33 mouse cellular contexts compared by ENCODE assay signal in the genomic region with DNA sequence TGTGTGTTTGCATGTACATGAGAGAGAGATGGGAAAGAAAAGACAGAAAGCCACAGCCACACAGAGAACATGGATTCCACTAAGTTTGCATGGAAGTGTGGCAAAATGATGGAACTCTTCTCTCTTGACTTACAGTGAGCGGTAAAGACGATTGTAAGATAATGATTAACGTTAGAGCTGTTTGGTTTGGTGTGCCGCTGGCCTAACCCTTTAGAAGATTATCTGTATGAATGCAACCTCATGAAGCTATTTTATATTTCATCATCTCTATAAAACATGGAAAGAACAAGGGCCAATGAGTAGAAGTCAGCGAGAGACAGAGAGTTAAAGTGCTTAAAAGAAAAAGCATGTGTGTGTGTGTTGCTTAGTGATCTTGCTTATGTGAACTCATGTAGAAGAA. TPM values are rescaled to one million over a fixed set of nuclear protein-coding genes. Genes with fewer than 3 reads are reported as not detected.
"Had no signal": no experiment of that assay in that cellular context is flagged by ENCODE, and none has a peak within 500 bp of the region (broad histone marks: within the 10 kb centered on the region; RNA-seq: fewer than 3 reads in every experiment).

No protein-coding gene starts in this region.

- H3K4me3 ChIP-seq: limb, embryonic 10.5 days; limb, embryonic 12.5 days; limb, embryonic 13.5 days; limb, embryonic 15.5 days; liver, embryonic 12.5 days; liver, embryonic 13.5 days; liver, embryonic 15.5 days; lung, embryonic 15.5 days; megakaryocyte, embryonic 14.5 days; midbrain, embryonic 10.5 days; midbrain, embryonic 12.5 days; midbrain, embryonic 13.5 days; midbrain, embryonic 15.5 days; myocyte; neural tube, embryonic 12.5 days had no signal

- H3K4me1 ChIP-seq: limb, embryonic 13.5 days; limb, embryonic 15.5 days; liver, embryonic 12.5 days; liver, embryonic 13.5 days; liver, embryonic 15.5 days; megakaryocyte, embryonic 14.5 days; midbrain, embryonic 12.5 days; midbrain, embryonic 13.5 days; midbrain, embryonic 15.5 days; neural tube, embryonic 12.5 days had no signal

- H3K4me2 ChIP-seq: limb, embryonic 12.5 days; limb, embryonic 13.5 days; limb, embryonic 15.5 days; liver, embryonic 11.5 days; liver, embryonic 12.5 days; liver, embryonic 13.5 days; liver, embryonic 15.5 days; lung, embryonic 14.5 days; lung, embryonic 15.5 days; midbrain, embryonic 11.5 days; midbrain, embryonic 12.5 days; midbrain, embryonic 13.5 days; midbrain, embryonic 15.5 days; neural tube, embryonic 12.5 days had no signal

- DNase-seq: left cerebral cortex, postnatal 4 days; liver; liver, embryonic 13.5 days; liver, postnatal 0 days; lung, adult 18-20 months; lung, adult 2 months; lung, embryonic 14.5 days; lung, postnatal 10 days; lung, postnatal 14 days; lung, postnatal 36 days; lung, postnatal 4 days; midbrain, embryonic 14.5 days had no signal

- H3K9me3 ChIP-seq: limb, embryonic 10.5 days; limb, embryonic 12.5 days; limb, embryonic 13.5 days; limb, embryonic 15.5 days; liver, embryonic 12.5 days; liver, embryonic 13.5 days; liver, embryonic 15.5 days; lung, embryonic 15.5 days; midbrain, embryonic 10.5 days; midbrain, embryonic 12.5 days; midbrain, embryonic 13.5 days; midbrain, embryonic 15.5 days; neural tube, embryonic 12.5 days had no signal

- H3K27ac ChIP-seq: limb, embryonic 10.5 days; limb, embryonic 12.5 days; limb, embryonic 13.5 days; limb, embryonic 15.5 days; liver, embryonic 12.5 days; liver, embryonic 13.5 days; liver, embryonic 14.5 days; liver, embryonic 15.5 days; lung, embryonic 15.5 days; macrophage; midbrain, embryonic 10.5 days; midbrain, embryonic 12.5 days; midbrain, embryonic 13.5 days; midbrain, embryonic 15.5 days; neural tube, embryonic 12.5 days had no signal

- H3K9ac ChIP-seq: limb, embryonic 12.5 days; limb, embryonic 13.5 days; limb, embryonic 15.5 days; liver, embryonic 12.5 days; liver, embryonic 13.5 days; liver, embryonic 14.5 days; liver, embryonic 15.5 days; liver, postnatal 0 days; lung, embryonic 14.5 days; lung, embryonic 15.5 days; midbrain, embryonic 12.5 days; midbrain, embryonic 13.5 days; midbrain, embryonic 15.5 days; neural tube, embryonic 12.5 days had no signal

- H3K36me3 ChIP-seq: limb, embryonic 10.5 days; limb, embryonic 12.5 days; limb, embryonic 13.5 days; limb, embryonic 15.5 days; liver, embryonic 12.5 days; liver, embryonic 13.5 days; liver, embryonic 15.5 days; lung, embryonic 15.5 days; midbrain, embryonic 10.5 days; midbrain, embryonic 12.5 days; midbrain, embryonic 13.5 days; midbrain, embryonic 15.5 days; neural tube, embryonic 12.5 days had no signal

- ATAC-seq: liver, embryonic 12.5 days; liver, postnatal 0 days; lung, postnatal 0 days; midbrain, embryonic 13.5 days; midbrain, embryonic 15.5 days; midbrain, embryonic 16.5 days had no signal

- H3K27me3 ChIP-seq: limb, embryonic 12.5 days; limb, embryonic 13.5 days; limb, embryonic 15.5 days; liver, embryonic 12.5 days; liver, embryonic 13.5 days; liver, embryonic 15.5 days; lung, embryonic 15.5 days; midbrain, embryonic 12.5 days; midbrain, embryonic 13.5 days; midbrain, embryonic 15.5 days; neural tube, embryonic 12.5 days had no signal

RNA-seq across cellular contexts. Expression of a gene that starts 60.0 kb away (rescaled TPM):
- total RNA-seq: megakaryocyte-erythroid progenitor cell, adult 5-6 weeks had no signal
